Mouse (Mus musculus): ENCODE measurements at regions not wholly inside any gene's neighbourhood (a gene's known extent, or its start where the extent isn't known, plus 50 kb on each side); places are given as distances from the start of the nearest gene placed in this dataset.
"Not testable (repeated sequence)": the region's sequence is repeated elsewhere in the genome, so short reads cannot be mapped to it uniquely, and the experiment has no call there.

- 51% methylated on average over 3 of the region's 3 CpGs for WGBS
- Histone ChIP-seq H3K4me3 (ENCODE audit: low read depth, low read length) (no peak overlapping the region), H3K4me1 (replicated peaks; ENCODE audit: control insufficient read depth, insufficient read depth, low read length) (no peaks in the 10 kb centered on the region; the same call in 1 of the 2 replicates), H3K27me3 (replicated peaks; ENCODE audit: control insufficient read depth, insufficient read depth, low read length) (no peaks in the 10 kb centered on the region), H3K36me3 (ENCODE audit: control insufficient read depth, insufficient read depth) (no peaks in the 10 kb centered on the region), H3K9ac (ENCODE audit: low read depth, low read length) (no peak overlapping the region), H3K27ac (ENCODE audit: low read depth, low read length) (no peak overlapping the region), H3K9me3 (ENCODE audit: control insufficient read depth) (no peaks in the 10 kb centered on the region), H3K4me2 (replicated peaks; ENCODE audit: low read depth) (no peak overlapping the region)
- no peak for ATAC-seq
- TF ChIP-seq CTCF (IDR thresholded peaks at IDR 0.05; ENCODE audit: low read depth), result no peak
Observed at GRCm38 (mm10) chr10:96407846-96408245, 209.0 kb upstream of the Btg1 start.

GRCm38 (mm10) chr10:96408250-96408649 is 208.6 kb upstream of the Btg1 start:
- no peak overlapping the region for H3K27ac ChIP-seq (ENCODE audit: low read depth, low read length)
- no peak overlapping the region for H3K9ac ChIP-seq (ENCODE audit: low read depth, low read length)

GRCm38 (mm10) chr10:96410028-96410427 is 206.8 kb upstream of the Btg1 start:
- Histone ChIP-seq H3K27ac (ENCODE audit: low read depth, low read length) (no peak overlapping the region), H3K4me3 (ENCODE audit: low read depth, low read length) (no peak overlapping the region), H3K27me3 (replicated peaks; ENCODE audit: control insufficient read depth, insufficient read depth, low read length) (no peaks in the 10 kb centered on the region), H3K4me1 (replicated peaks; ENCODE audit: control insufficient read depth, insufficient read depth, low read length) (no peaks in the 10 kb centered on the region; the same call in 1 of the 2 replicates), H3K9ac (ENCODE audit: low read depth, low read length) (no peak overlapping the region), H3K36me3 (ENCODE audit: control insufficient read depth, insufficient read depth) (no peaks in the 10 kb centered on the region), H3K4me2 (replicated peaks; ENCODE audit: low read depth) (no peak overlapping the region), H3K9me3 (ENCODE audit: control insufficient read depth) (no peaks in the 10 kb centered on the region)
- TF ChIP-seq CTCF (IDR thresholded peaks at IDR 0.05; ENCODE audit: low read depth), result no peak
- WGBS, result 60% methylated on average over 6 of the region's 6 CpGs
- no peak for ATAC-seq

More at GRCm38 (mm10) chr10:96408250-96408649, 208.6 kb upstream of the Btg1 start:
- Histone ChIP-seq H3K4me3 (ENCODE audit: low read depth, low read length) (no peak overlapping the region), H3K4me2 (replicated peaks; ENCODE audit: low read depth) (no peak overlapping the region), H3K27me3 (replicated peaks; ENCODE audit: control insufficient read depth, insufficient read depth, low read length) (no peaks in the 10 kb centered on the region), H3K4me1 (replicated peaks; ENCODE audit: control insufficient read depth, insufficient read depth, low read length) (no peaks in the 10 kb centered on the region; the same call in 1 of the 2 replicates), H3K9me3 (ENCODE audit: control insufficient read depth) (no peaks in the 10 kb centered on the region), H3K36me3 (ENCODE audit: control insufficient read depth, insufficient read depth) (no peaks in the 10 kb centered on the region)
- TF ChIP-seq CTCF (IDR thresholded peaks at IDR 0.05; ENCODE audit: low read depth), result no peak
- ATAC-seq, result no peak
- WGBS, result 60% methylated on average over 2 of the region's 2 CpGs

- Histone ChIP-seq H3K27ac (ENCODE audit: low read depth, low read length) (no peak overlapping the region), H3K9ac (ENCODE audit: low read depth, low read length) (no peak overlapping the region), H3K36me3 (ENCODE audit: control insufficient read depth, insufficient read depth) (no peaks in the 10 kb centered on the region), H3K27me3 (replicated peaks; ENCODE audit: control insufficient read depth, insufficient read depth, low read length) (no peaks in the 10 kb centered on the region), H3K4me2 (replicated peaks; ENCODE audit: low read depth) (no peak overlapping the region), H3K4me1 (replicated peaks; ENCODE audit: control insufficient read depth, insufficient read depth, low read length) (no peaks in the 10 kb centered on the region), H3K4me3 (ENCODE audit: low read depth, low read length) (no peak overlapping the region), H3K9me3 (ENCODE audit: control insufficient read depth) (no peaks in the 10 kb centered on the region)
- 92% methylated on average over 11 of the region's 11 CpGs for WGBS
- no peak for ATAC-seq
- no peak for TF ChIP-seq CTCF (IDR thresholded peaks at IDR 0.05; ENCODE audit: low read depth)
Observed at GRCm38 (mm10) chr10:96414807-96415206, 202.0 kb upstream of the Btg1 start.

- not testable (repeated sequence) for H3K9me3 ChIP-seq (ENCODE audit: control insufficient read depth); H3K4me2 ChIP-seq (replicated peaks; ENCODE audit: low read depth); H3K36me3 ChIP-seq (ENCODE audit: control insufficient read depth, insufficient read depth); H3K9ac ChIP-seq (ENCODE audit: low read depth, low read length); H3K4me3 ChIP-seq (ENCODE audit: low read depth, low read length); H3K27ac ChIP-seq (ENCODE audit: low read depth, low read length); H3K4me1 ChIP-seq (replicated peaks; ENCODE audit: control insufficient read depth, insufficient read depth, low read length); ATAC-seq; H3K27me3 ChIP-seq (replicated peaks; ENCODE audit: control insufficient read depth, insufficient read depth, low read length)
- 99% methylated on average over 2 of the region's 2 CpGs for WGBS
Observed at GRCm38 (mm10) chr10:96421506-96421905, 195.3 kb upstream of the Btg1 start.

GRCm38 (mm10) chr10:96427407-96427806 is 189.4 kb upstream of the Btg1 start:
- no peak overlapping the region for H3K27ac ChIP-seq (ENCODE audit: low read depth, low read length)
- H3K4me1 ChIP-seq (replicated peaks; ENCODE audit: control insufficient read depth, insufficient read depth, low read length), result no peaks in the 10 kb centered on the region
- no peaks in the 10 kb centered on the region for H3K27me3 ChIP-seq (replicated peaks; ENCODE audit: control insufficient read depth, insufficient read depth, low read length)
- TF ChIP-seq CTCF (IDR thresholded peaks at IDR 0.05; ENCODE audit: low read depth), result no peak
- 74% methylated on average over 5 of the region's 5 CpGs for WGBS
- H3K9ac ChIP-seq (ENCODE audit: low read depth, low read length), result no peak overlapping the region
- no peak for ATAC-seq
- no peak overlapping the region for H3K4me3 ChIP-seq (ENCODE audit: low read depth, low read length)
- H3K36me3 ChIP-seq (ENCODE audit: control insufficient read depth, insufficient read depth), result no peaks in the 10 kb centered on the region
- H3K9me3 ChIP-seq (ENCODE audit: control insufficient read depth), result no peaks in the 10 kb centered on the region
- no peak overlapping the region for H3K4me2 ChIP-seq (replicated peaks; ENCODE audit: low read depth)

GRCm38 (mm10) chr10:96430142-96430541 is 186.7 kb upstream of the Btg1 start:
- H3K27ac ChIP-seq (ENCODE audit: low read depth, low read length), result no peak overlapping the region
- no peaks in the 10 kb centered on the region for H3K27me3 ChIP-seq (replicated peaks; ENCODE audit: control insufficient read depth, insufficient read depth, low read length)
- no peak for ATAC-seq
- no peaks in the 10 kb centered on the region for H3K36me3 ChIP-seq (ENCODE audit: control insufficient read depth, insufficient read depth)
- H3K9ac ChIP-seq (ENCODE audit: low read depth, low read length), result no peak overlapping the region
- WGBS, result 52% methylated on average over 3 of the region's 3 CpGs
- no peaks in the 10 kb centered on the region for H3K9me3 ChIP-seq (ENCODE audit: control insufficient read depth)
- TF ChIP-seq CTCF (IDR thresholded peaks at IDR 0.05; ENCODE audit: low read depth), result no peak
- no peak overlapping the region for H3K4me2 ChIP-seq (replicated peaks; ENCODE audit: low read depth)
- H3K4me3 ChIP-seq (ENCODE audit: low read depth, low read length), result no peak overlapping the region
- H3K4me1 ChIP-seq (replicated peaks; ENCODE audit: control insufficient read depth, insufficient read depth, low read length), result no peaks in the 10 kb centered on the region
